Comparison of ENCODE assay signal across 21 mouse cellular contexts in genomic region chr13:37803244-37803643, GRCm38 (mm10). TPM values are rescaled to one million over a fixed set of nuclear protein-coding genes. Genes with fewer than 3 reads are reported as not detected.
DNase-seq lines count a peak whose midpoint lies in the region; ATAC-seq lines count a peak whose summit lies in the region.
"Had no signal": no experiment of that assay in that cellular context is flagged by ENCODE, and none has a peak within 500 bp of the region (broad histone marks: within the 10 kb centered on the region; RNA-seq: fewer than 3 reads in every experiment).

No protein-coding gene starts in this region.

- no peak for DNase-seq in c-Kit-positive CD71-positive TER-119-positive erythroid progenitor cells, embryonic 14.5 days (ENCODE audit: low spot score)
- no peak for DNase-seq in yolk sac, embryonic 10.5 days (ENCODE audit: low spot score)
- DNase-seq: cerebellum, adult 2 months; cerebellum, postnatal 10 days; embryo, embryonic 11 days; gastrocnemius, postnatal 14 days; heart, postnatal 4 days had no signal

- H3K9me3 ChIP-seq in intestine, embryonic 15.5 days, result no peaks in the 10 kb centered on the region
- no peaks in the 10 kb centered on the region for H3K9me3 ChIP-seq in forebrain, embryonic 16.5 days (ENCODE audit: control insufficient read depth, low read length)
- H3K9me3 ChIP-seq: embryonic facial prominence, embryonic 15.5 days; forebrain, embryonic 15.5 days; heart, embryonic 13.5 days; hindbrain, embryonic 12.5 days had no signal

- H3K27ac ChIP-seq in brown adipose tissue, adult 24 weeks (replicated peaks; ENCODE audit: low read depth, low read length), result 0 out of 2 replicates have a peak overlapping the region, but pooled peaks have one; percentile 25
- H3K27ac ChIP-seq in intestine, embryonic 15.5 days, result peak overlapping the region; percentile 32
- no peak overlapping the region for H3K27ac ChIP-seq in forebrain, embryonic 16.5 days (ENCODE audit: low read length)
- H3K27ac ChIP-seq: embryonic facial prominence, embryonic 15.5 days; forebrain, embryonic 15.5 days; heart, embryonic 13.5 days; hindbrain, embryonic 12.5 days; hindbrain, postnatal 0 days had no signal

- H3K36me3 ChIP-seq in intestine, embryonic 15.5 days, result no peaks in the 10 kb centered on the region
- H3K36me3 ChIP-seq in forebrain, embryonic 16.5 days (ENCODE audit: control insufficient read depth, insufficient read depth), result no peaks in the 10 kb centered on the region
- H3K36me3 ChIP-seq: embryonic facial prominence, embryonic 15.5 days; forebrain, embryonic 15.5 days; heart, embryonic 13.5 days; hindbrain, embryonic 12.5 days had no signal

- ATAC-seq in intestine, embryonic 15.5 days, result no peak
- peak; percentile 17; the same call in 1 of the 2 replicates for ATAC-seq in megakaryocyte progenitor cell, adult 5-6 weeks (replicated peaks; ENCODE audit: poor library complexity)
- ATAC-seq in forebrain, embryonic 16.5 days, result no peak
- no peak for ATAC-seq in erythroid progenitor cell, adult 5-6 weeks (replicated peaks; ENCODE audit: low FRiP score, poor library complexity, severe bottlenecking)
- ATAC-seq: activated CD4-positive, CD25-positive, alpha-beta regulatory T cell, adult 4 months; CD4-positive, CD25-positive, alpha-beta regulatory T cell, adult 4 months; forebrain, embryonic 15.5 days; hindbrain, postnatal 0 days; Patski had no signal

- H3K4me1 ChIP-seq in brown adipose tissue, adult 24 weeks (ENCODE audit: control insufficient read depth, insufficient read depth, insufficient read length, low read length), result peaks cover 11% of the 10 kb centered on the region
- H3K4me1 ChIP-seq in intestine, embryonic 15.5 days (replicated peaks), result peaks cover 13% of the 10 kb centered on the region
- no peaks in the 10 kb centered on the region for H3K4me1 ChIP-seq in forebrain, embryonic 16.5 days (replicated peaks; ENCODE audit: control insufficient read depth, insufficient read depth, low read length)
- H3K4me1 ChIP-seq: embryonic facial prominence, embryonic 15.5 days; forebrain, embryonic 15.5 days had no signal

- 79% methylated on average over 5 of the region's 5 CpGs for WGBS in intestine, embryonic 15.5 days
- WGBS in forebrain, embryonic 16.5 days, result 90% methylated on average over 5 of the region's 5 CpGs

- H3K4me3 ChIP-seq in brown adipose tissue, adult 24 weeks (ENCODE audit: insufficient read depth, low read depth, low read length), result no peak overlapping the region
- H3K4me3 ChIP-seq in intestine, embryonic 15.5 days (replicated peaks), result no peak overlapping the region
- no peak overlapping the region for H3K4me3 ChIP-seq in forebrain, embryonic 16.5 days (replicated peaks; ENCODE audit: low read length)
- H3K4me3 ChIP-seq: embryonic facial prominence, embryonic 15.5 days; erythroblast, embryonic 14.5 days; forebrain, embryonic 15.5 days; heart, embryonic 13.5 days; hindbrain, embryonic 12.5 days had no signal

- no peaks in the 10 kb centered on the region for H3K27me3 ChIP-seq in intestine, embryonic 15.5 days (replicated peaks)
- H3K27me3 ChIP-seq in forebrain, embryonic 16.5 days (replicated peaks; ENCODE audit: control insufficient read depth, insufficient read depth, low read length), result 0 out of 2 replicates have a peak, but pooled peaks cover 2% of the 10 kb centered on the region
- H3K27me3 ChIP-seq: embryonic facial prominence, embryonic 15.5 days; forebrain, embryonic 15.5 days; heart, embryonic 13.5 days; Patski had no signal

- no peak overlapping the region for H3K9ac ChIP-seq in intestine, embryonic 15.5 days
- H3K9ac ChIP-seq in forebrain, embryonic 16.5 days (replicated peaks; ENCODE audit: low read depth, low read length), result no peak overlapping the region
- H3K9ac ChIP-seq: embryonic facial prominence, embryonic 15.5 days; forebrain, embryonic 15.5 days; heart, embryonic 13.5 days; hindbrain, embryonic 12.5 days had no signal

- H3K4me2 ChIP-seq in intestine, embryonic 15.5 days (replicated peaks), result no peak overlapping the region
- no peak overlapping the region for H3K4me2 ChIP-seq in forebrain, embryonic 16.5 days (ENCODE audit: low read length)
- H3K4me2 ChIP-seq: embryonic facial prominence, embryonic 15.5 days; forebrain, embryonic 15.5 days; heart, embryonic 13.5 days; hindbrain, embryonic 12.5 days had no signal

RNA-seq across cellular contexts. Expression of gene Rreb1, which starts 25.0 kb away (rescaled TPM):
- 17.0 and 43.1 TPM in 2 replicates for polyA plus RNA-seq in brown adipose tissue, adult 24 weeks (2012; ENCODE audit: insufficient read depth, insufficient read length, missing spikeins)
- polyA plus RNA-seq in intestine, embryonic 15.5 days (2015; fragmentation: Nextera tagmentation; extraction: Ambion mirVana), result 16.1 and 16.5 TPM in 2 replicates
- total RNA-seq in megakaryocyte progenitor cell, adult 5-6 weeks (2015), result 58.0 and 62.9 TPM in 2 replicates
- total RNA-seq in megakaryocyte progenitor cell, adult 5-6 weeks (2017), result 14.7 and 19.4 TPM in 2 replicates
- polyA plus RNA-seq in forebrain, embryonic 16.5 days (2015; fragmentation: Nextera tagmentation; extraction: Ambion mirVana), result 1.3 and 2.1 TPM in 2 replicates
- 15.5 and 26.4 TPM in 2 replicates for total RNA-seq in erythroid progenitor cell, adult 5-6 weeks (2015; ENCODE audit: low replicate concordance)
- 1.8 and 9.0 TPM in 2 replicates for total RNA-seq in erythroid progenitor cell, adult 5-6 weeks (2017; ENCODE audit: low replicate concordance)
